Mouse (Mus musculus) layer of hippocampus, adult 6 months (tissue): Measurements from ENCODE around the gene Ly6g6c. TPM values are rescaled to one million over a fixed set of nuclear protein-coding genes. Genes with fewer than 3 reads are reported as not detected.

Source experiments
- polyA plus RNA-seq: library from polyadenylated mRNA; unstranded; fragments of <200 nt; fragmentation: Nextera tagmentation; gene quantifications from 2 replicates; pipeline ENCODE4 v1.2.3, GENCODE M21; 2021

Gene Ly6g6c
- polyA plus RNA-seq, 1 experiment from 2014 or later: not detected

Other genes starting within 250 kb of the Ly6g6c start
- gene Stk19, start 228.4 kb upstream of the Ly6g6c start, polyA plus RNA-seq: 55.5 and 61.6 TPM in 2 replicates
- 26.3 and 27.8 TPM in 2 replicates for gene Dxo, start 228.4 kb upstream of the Ly6g6c start, polyA plus RNA-seq
- gene Skiv2l, start 215.2 kb upstream of the Ly6g6c start, polyA plus RNA-seq: 23.6 and 26.5 TPM in 2 replicates
- gene Nelfe, start 215.0 kb upstream of the Ly6g6c start, polyA plus RNA-seq: 36.8 and 43.3 TPM in 2 replicates
- gene Cfb, start 202.9 kb upstream of the Ly6g6c start, polyA plus RNA-seq: 0.49 and 0.80 TPM in 2 replicates
- gene Zbtb12, start 185.9 kb upstream of the Ly6g6c start, polyA plus RNA-seq: 0.23 and 0.26 TPM in 2 replicates
- not detected in 2 replicates for gene Gm20547, start 183.3 kb upstream of the Ly6g6c start, polyA plus RNA-seq
- 1.3 and 2.0 TPM in 2 replicates for gene C2, start 167.1 kb upstream of the Ly6g6c start, polyA plus RNA-seq
- 21.5 and 22.0 TPM in 2 replicates for gene Ehmt2, start 166.9 kb upstream of the Ly6g6c start, polyA plus RNA-seq
- 0.29 and 0.30 TPM in 2 replicates for gene Slc44a4, start 150.9 kb upstream of the Ly6g6c start, polyA plus RNA-seq
- gene Neu1, start 134.1 kb upstream of the Ly6g6c start, polyA plus RNA-seq: 24.8 and 26.2 TPM in 2 replicates
- gene Hspa1b, start 106.2 kb upstream of the Ly6g6c start, polyA plus RNA-seq: 0.90 and 1.3 TPM in 2 replicates
- not detected in 2 replicates for gene Gm20481, start 95.5 kb upstream of the Ly6g6c start, polyA plus RNA-seq
- gene Hspa1a, start 93.2 kb upstream of the Ly6g6c start, polyA plus RNA-seq: 7.2 and 7.7 TPM in 2 replicates
- gene Hspa1l, start 92.7 kb upstream of the Ly6g6c start, polyA plus RNA-seq: 0.60 and 0.84 TPM in 2 replicates
- gene Lsm2, start 83.5 kb upstream of the Ly6g6c start, polyA plus RNA-seq: 35.2 and 42.4 TPM in 2 replicates
- gene Vars, start 64.4 kb upstream of the Ly6g6c start, polyA plus RNA-seq: 20.0 and 21.5 TPM in 2 replicates
- 0.20 TPM in 1 of 2 replicates, not detected in the other for gene Vwa7, start 48.8 kb upstream of the Ly6g6c start, polyA plus RNA-seq
- 0.62 and 0.97 TPM in 2 replicates for gene Sapcd1, start 37.4 kb upstream of the Ly6g6c start, polyA plus RNA-seq
- gene Msh5, start 18.6 kb upstream of the Ly6g6c start, polyA plus RNA-seq: 0.33 and 0.59 TPM in 2 replicates
- 28.2 and 29.7 TPM in 2 replicates for gene Clic1, start 15.4 kb upstream of the Ly6g6c start, polyA plus RNA-seq
- gene Ddah2, start 6.4 kb upstream of the Ly6g6c start, polyA plus RNA-seq: 18.0 and 23.6 TPM in 2 replicates
- 0.06 TPM in 1 of 2 replicates, not detected in the other for gene Mpig6b, start 796 bp downstream of the Ly6g6c start, polyA plus RNA-seq
- 4.4 and 4.6 TPM in 2 replicates for gene Ly6g6e, start 11.5 kb downstream of the Ly6g6c start, polyA plus RNA-seq
- 1.2 and 2.3 TPM in 2 replicates for gene Ly6g6d, start 12.7 kb downstream of the Ly6g6c start, polyA plus RNA-seq
- 1.2 and 2.1 TPM in 2 replicates for gene Ly6g6f, start 20.2 kb downstream of the Ly6g6c start, polyA plus RNA-seq
- 86.3 and 93.9 TPM in 2 replicates for gene Abhd16a, start 23.9 kb downstream of the Ly6g6c start, polyA plus RNA-seq
- not detected in 2 replicates for gene Ly6g5c, start 42.9 kb downstream of the Ly6g6c start, polyA plus RNA-seq
- gene Ly6g5b, start 50.0 kb downstream of the Ly6g6c start, polyA plus RNA-seq: not detected in 2 replicates
- 16.5 and 19.1 TPM in 2 replicates for gene Gpank1, start 56.1 kb downstream of the Ly6g6c start, polyA plus RNA-seq
- gene Csnk2b, start 56.7 kb downstream of the Ly6g6c start, polyA plus RNA-seq: 212 and 242 TPM in 2 replicates
- 24.7 and 40.7 TPM in 2 replicates for gene D17H6S53E, start 61.0 kb downstream of the Ly6g6c start, polyA plus RNA-seq
- not detected in 2 replicates for gene Apom, start 66.7 kb downstream of the Ly6g6c start, polyA plus RNA-seq
- gene Bag6, start 69.8 kb downstream of the Ly6g6c start, polyA plus RNA-seq: 68.3 and 90.8 TPM in 2 replicates
- gene Prrc2a, start 99.5 kb downstream of the Ly6g6c start, polyA plus RNA-seq: 25.5 and 33.2 TPM in 2 replicates
- 37.6 and 39.5 TPM in 2 replicates for gene Aif1, start 110.7 kb downstream of the Ly6g6c start, polyA plus RNA-seq
- gene Lst1, start 123.1 kb downstream of the Ly6g6c start, polyA plus RNA-seq: 28.9 and 30.2 TPM in 2 replicates
- gene Ltb, start 129.1 kb downstream of the Ly6g6c start, polyA plus RNA-seq: 1.2 and 1.4 TPM in 2 replicates
- 0.09 and 0.19 TPM in 2 replicates for gene Tnf, start 136.6 kb downstream of the Ly6g6c start, polyA plus RNA-seq
- gene Lta, start 140.0 kb downstream of the Ly6g6c start, polyA plus RNA-seq: 0.14 and 0.16 TPM in 2 replicates
- gene Gm16181, start 155.4 kb downstream of the Ly6g6c start, polyA plus RNA-seq: not detected in 2 replicates
- 685 and 716 TPM in 2 replicates for gene Atp6v1g2, start 168.3 kb downstream of the Ly6g6c start, polyA plus RNA-seq
- 6.4 and 9.7 TPM in 2 replicates for gene Nfkbil1, start 170.4 kb downstream of the Ly6g6c start, polyA plus RNA-seq
- 193 and 215 TPM in 2 replicates for gene Ddx39b, start 176.4 kb downstream of the Ly6g6c start, polyA plus RNA-seq
- 68.9 and 78.2 TPM in 2 replicates for gene H2-D1, start 197.3 kb downstream of the Ly6g6c start, polyA plus RNA-seq